Mouse (Mus musculus): ENCODE measurements around the gene Akr7a5. TPM values are rescaled to one million over a fixed set of nuclear protein-coding genes. Genes with fewer than 3 reads are reported as not detected.

Akr7a5 gene
- polyA plus RNA-seq, 1 experiment from 2014 or later, result 243 TPM

GRCm38 (mm10) chr4:139338145-139338544, 27.6 kb downstream of the Akr7a5 start:
- WGBS, result 52% methylated on average over 33 of the region's 33 CpGs

DNA sequence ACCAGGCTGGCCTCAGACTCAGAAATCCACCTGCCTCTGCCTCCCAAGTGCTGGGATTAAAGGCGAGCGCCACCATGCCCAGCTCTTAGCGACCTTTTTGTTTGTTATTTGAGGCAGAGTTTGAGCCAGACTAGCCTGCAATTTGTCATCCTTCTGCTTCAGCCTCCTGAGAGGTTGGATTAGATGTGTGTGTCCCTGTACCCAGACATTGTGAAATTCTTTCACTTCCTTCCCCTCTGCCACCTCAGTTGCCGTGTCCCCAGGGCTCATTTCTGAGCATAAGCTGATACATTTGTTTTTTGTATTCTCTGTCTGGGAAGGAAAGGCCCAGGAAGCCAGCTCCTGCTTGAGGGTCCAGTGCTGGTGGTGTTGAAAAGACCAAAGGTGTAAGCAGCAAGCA, 30.3 kb downstream of the Akr7a5 start:
- WGBS, result 71% methylated on average over 4 of the region's 4 CpGs
- Histone ChIP-seq H3K27me3 (replicated peaks; ENCODE audit: control insufficient read depth, insufficient read depth, low read length) (no peaks in the 10 kb centered on the region; the same call in 1 of the 2 replicates), H3K4me2 (ENCODE audit: low read depth, low read length) (no peak overlapping the region), H3K36me3 (ENCODE audit: control insufficient read depth, insufficient read depth, low read length) (no peaks in the 10 kb centered on the region), H3K9me3 (ENCODE audit: control insufficient read depth, low read length) (no peaks in the 10 kb centered on the region), H3K4me3 (ENCODE audit: low read length) (no peak overlapping the region), H3K27ac (ENCODE audit: low read length) (no peak overlapping the region), H3K9ac (ENCODE audit: low read depth, low read length) (no peak overlapping the region), H3K4me1 (ENCODE audit: control insufficient read depth, insufficient read depth, low read length) (0 out of 2 replicates have a peak, but pooled peaks cover 3% of the 10 kb centered on the region)
- no peak for ATAC-seq

More at GRCm38 (mm10) chr4:139338145-139338544, 27.6 kb downstream of the Akr7a5 start:
- H3K4me2 ChIP-seq (ENCODE audit: low read depth, low read length), result no peak overlapping the region
- H3K27ac ChIP-seq (ENCODE audit: low read length), result no peak overlapping the region
- ATAC-seq, result no peak
- no peak overlapping the region for H3K9ac ChIP-seq (ENCODE audit: low read depth, low read length)
- H3K27me3 ChIP-seq (replicated peaks; ENCODE audit: control insufficient read depth, insufficient read depth, low read length), result no peaks in the 10 kb centered on the region; the same call in 1 of the 2 replicates
- H3K9me3 ChIP-seq (ENCODE audit: control insufficient read depth, low read length), result no peaks in the 10 kb centered on the region
- H3K4me1 ChIP-seq (ENCODE audit: control insufficient read depth, insufficient read depth, low read length), result 0 out of 2 replicates have a peak, but pooled peaks cover 3% of the 10 kb centered on the region
- H3K4me3 ChIP-seq (ENCODE audit: low read length), result no peak overlapping the region
- no peaks in the 10 kb centered on the region for H3K36me3 ChIP-seq (ENCODE audit: control insufficient read depth, insufficient read depth, low read length)

DNA sequence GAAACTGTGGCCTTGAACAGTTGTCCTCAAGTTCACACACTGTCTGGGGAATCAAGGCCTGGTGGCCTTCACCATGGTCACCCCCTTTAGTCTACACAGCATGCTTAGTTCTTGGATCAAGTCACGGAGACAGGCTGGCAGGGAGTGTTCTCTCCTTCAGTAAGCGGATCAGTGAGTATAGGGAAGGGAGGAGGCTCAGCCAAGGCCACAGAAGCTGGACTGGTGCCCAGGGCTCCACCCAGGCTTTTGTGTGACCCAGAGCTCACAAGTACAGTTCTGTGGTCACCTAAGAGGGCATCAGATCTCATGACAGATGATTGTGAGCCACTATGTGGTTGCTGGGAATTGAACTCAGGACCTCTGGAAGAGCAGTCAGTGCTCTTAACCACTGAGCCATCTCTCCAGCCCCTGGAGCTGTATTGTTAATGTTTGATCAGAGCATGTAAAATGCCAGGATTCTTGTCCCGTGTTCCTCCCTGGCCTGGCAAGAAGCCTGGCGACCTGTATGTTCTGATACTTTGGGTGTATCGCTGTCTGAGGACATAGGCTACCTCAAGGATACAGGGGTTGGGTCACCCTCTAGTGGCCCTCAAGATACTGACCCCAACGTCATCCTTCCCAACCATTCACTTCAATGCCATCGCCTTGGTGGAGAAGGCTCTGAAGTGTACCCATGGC, 31.2 kb downstream of the Akr7a5 start:
- 76% methylated on average over 7 of the region's 7 CpGs for WGBS
- Histone ChIP-seq H3K9ac (ENCODE audit: low read depth, low read length) (no peak overlapping the region), H3K36me3 (ENCODE audit: control insufficient read depth, insufficient read depth, low read length) (no peaks in the 10 kb centered on the region), H3K4me1 (ENCODE audit: control insufficient read depth, insufficient read depth, low read length) (0 out of 2 replicates have a peak, but pooled peaks cover 3% of the 10 kb centered on the region), H3K9me3 (ENCODE audit: control insufficient read depth, low read length) (no peaks in the 10 kb centered on the region), H3K4me2 (ENCODE audit: low read depth, low read length) (no peak overlapping the region), H3K27me3 (replicated peaks; ENCODE audit: control insufficient read depth, insufficient read depth, low read length) (no peaks in the 10 kb centered on the region; the same call in 1 of the 2 replicates), H3K4me3 (ENCODE audit: low read length) (no peak overlapping the region), H3K27ac (ENCODE audit: low read length) (no peak overlapping the region)
- no peak for ATAC-seq

DNA sequence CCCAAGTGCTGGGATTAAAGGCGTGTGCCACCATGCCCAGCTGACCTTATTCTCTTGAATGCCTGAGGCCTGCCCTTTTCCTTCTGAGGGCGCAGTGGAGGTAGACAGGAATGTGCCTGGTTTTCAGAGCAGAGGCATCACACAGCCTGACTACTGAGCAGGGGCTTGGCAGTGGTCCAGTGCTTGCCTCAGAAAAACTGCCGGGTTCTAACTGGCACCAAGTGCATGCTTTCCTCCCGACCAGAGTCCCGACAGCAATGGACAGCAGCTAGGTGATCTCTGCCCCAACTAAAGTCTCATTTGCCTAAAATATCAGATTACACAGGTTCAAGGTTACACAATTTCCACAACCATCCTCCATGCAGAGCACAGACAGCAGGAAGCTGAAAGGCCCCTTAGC, 33.2 kb downstream of the Akr7a5 start:
- no peaks in the 10 kb centered on the region for H3K9me3 ChIP-seq (ENCODE audit: control insufficient read depth, low read length)
- WGBS, result 62% methylated on average over 5 of the region's 5 CpGs
- H3K4me2 ChIP-seq (ENCODE audit: low read depth, low read length), result no peak overlapping the region
- H3K4me1 ChIP-seq (ENCODE audit: control insufficient read depth, insufficient read depth, low read length), result no peaks in the 10 kb centered on the region
- ATAC-seq, result no peak
- H3K27ac ChIP-seq (ENCODE audit: low read length), result no peak overlapping the region
- H3K36me3 ChIP-seq (ENCODE audit: control insufficient read depth, insufficient read depth, low read length), result 0 out of 2 replicates have a peak, but pooled peaks cover 6% of the 10 kb centered on the region
- H3K4me3 ChIP-seq (ENCODE audit: low read length), result no peak overlapping the region
- H3K27me3 ChIP-seq (replicated peaks; ENCODE audit: control insufficient read depth, insufficient read depth, low read length), result no peaks in the 10 kb centered on the region
- H3K9ac ChIP-seq (ENCODE audit: low read depth, low read length), result no peak overlapping the region

DNA sequence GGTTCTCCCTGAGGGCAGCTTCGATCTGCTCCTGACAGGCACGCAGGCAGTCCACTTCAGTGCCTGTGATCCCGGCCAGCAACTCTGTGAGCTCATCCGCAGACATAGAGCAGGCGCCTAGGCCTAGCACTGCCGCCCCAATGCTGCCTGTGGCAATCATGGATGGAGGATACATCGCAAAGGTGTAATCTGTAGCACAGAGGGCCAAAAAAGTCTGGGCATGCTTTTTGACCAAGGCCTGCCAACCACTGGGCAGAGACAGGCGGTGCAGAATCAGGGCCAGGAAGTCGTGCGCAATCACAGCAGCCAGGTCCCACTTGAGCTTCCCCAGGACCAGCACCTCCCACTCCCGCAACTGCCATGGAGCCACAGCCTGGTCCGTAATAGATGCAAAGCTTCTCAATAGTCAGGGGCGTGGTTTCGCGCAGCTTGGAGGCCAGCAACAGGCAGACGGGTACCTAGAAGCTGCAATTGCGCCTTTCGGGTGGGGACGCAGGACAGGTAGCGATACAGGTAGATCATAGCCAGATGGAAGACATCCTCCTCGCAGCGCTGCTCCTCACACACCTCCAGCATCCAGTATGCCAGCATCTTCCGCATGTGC, 35.0 kb downstream of the Akr7a5 start:
- H3K4me3 ChIP-seq (ENCODE audit: low read length), result no peak overlapping the region
- no peaks in the 10 kb centered on the region for H3K9me3 ChIP-seq (ENCODE audit: control insufficient read depth, low read length)
- H3K27ac ChIP-seq (ENCODE audit: low read length), result no peak overlapping the region
- WGBS, result 78% methylated on average over 23 of the region's 23 CpGs
- no peak overlapping the region for H3K9ac ChIP-seq (ENCODE audit: low read depth, low read length)
- peaks cover 13% of the 10 kb centered on the region; the same call in 1 of the 2 replicates for H3K36me3 ChIP-seq (ENCODE audit: control insufficient read depth, insufficient read depth, low read length)
- H3K4me2 ChIP-seq (ENCODE audit: low read depth, low read length), result no peak overlapping the region
- no peaks in the 10 kb centered on the region for H3K27me3 ChIP-seq (replicated peaks; ENCODE audit: control insufficient read depth, insufficient read depth, low read length)
- ATAC-seq, result no peak
- peaks cover 2% of the 10 kb centered on the region; the same call in 1 of the 2 replicates for H3K4me1 ChIP-seq (ENCODE audit: control insufficient read depth, insufficient read depth, low read length)

DNA sequence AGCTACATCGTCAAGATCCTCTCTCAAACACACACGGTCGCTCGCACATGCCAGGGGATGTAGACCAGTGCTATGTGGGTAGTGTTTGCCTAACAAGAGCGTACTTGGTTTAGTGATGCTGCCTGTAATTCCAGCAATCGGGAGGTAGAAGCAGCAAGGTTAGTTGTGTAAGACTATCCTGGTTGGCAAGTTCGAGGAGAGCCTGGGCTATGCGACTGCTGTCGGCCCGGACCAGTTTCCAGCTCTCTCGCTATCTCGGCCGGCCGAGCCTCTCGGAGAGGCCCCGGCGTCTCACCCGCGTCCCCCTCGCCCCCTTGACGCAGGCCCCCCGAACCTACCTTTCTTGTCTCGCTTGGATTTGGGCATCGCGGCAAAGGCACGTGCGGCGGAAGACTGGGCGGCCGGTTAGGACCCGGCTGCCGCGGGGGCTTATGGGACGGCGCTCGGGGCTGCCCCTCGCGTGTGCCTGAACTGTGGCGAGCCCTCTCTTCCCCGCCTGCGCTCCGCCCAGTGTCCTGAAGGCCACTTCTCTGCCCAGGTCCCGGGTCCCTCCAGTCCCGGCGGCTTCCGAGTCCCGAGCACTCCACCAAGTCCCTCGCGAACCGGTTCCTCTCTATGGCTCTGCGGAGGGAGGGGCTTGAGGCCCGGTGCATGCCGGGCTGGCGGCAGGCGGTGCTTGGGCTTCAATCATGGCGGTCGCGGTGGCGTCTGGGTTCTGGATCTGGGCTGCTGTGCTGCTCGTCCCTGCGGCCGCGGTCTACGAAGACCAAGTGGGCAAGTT, 41.6 kb downstream of the Akr7a5 start, which contains the start of the genes Mrto4, Emc1 and Ubr4:
Mrto4 (minus strand) TSS at position 646 of the 781 bp plus-strand sequence.
Emc1 (plus strand) TSS at position 657 of the 781 bp plus-strand sequence.
Ubr4 (plus strand) TSS at position 679 of the 781 bp plus-strand sequence.
- WGBS, result under 1% methylated on average over 63 of the region's 64 CpGs
- H3K4me3 ChIP-seq (ENCODE audit: low read length), result peak within 1 kb of the TSS; percentile 82
- peaks cover 17% of the 10 kb centered on the region for H3K4me1 ChIP-seq (ENCODE audit: control insufficient read depth, insufficient read depth, low read length)
- peak; percentile 95 for ATAC-seq
- peaks cover 15% of the 10 kb centered on the region; the same call in 1 of the 2 replicates for H3K36me3 ChIP-seq (ENCODE audit: control insufficient read depth, insufficient read depth, low read length)
- peak within 1 kb of the TSS; percentile 98 for H3K27ac ChIP-seq (ENCODE audit: low read length)
- peak within 1 kb of the TSS; percentile 94 for H3K9ac ChIP-seq (ENCODE audit: low read depth, low read length)
- H3K4me2 ChIP-seq (ENCODE audit: low read depth, low read length), result peak within 1 kb of the TSS; percentile 75
- H3K9me3 ChIP-seq (ENCODE audit: control insufficient read depth, low read length), result no peaks in the 10 kb centered on the region
- H3K27me3 ChIP-seq (replicated peaks; ENCODE audit: control insufficient read depth, insufficient read depth, low read length), result no peaks in the 10 kb centered on the region

DNA sequence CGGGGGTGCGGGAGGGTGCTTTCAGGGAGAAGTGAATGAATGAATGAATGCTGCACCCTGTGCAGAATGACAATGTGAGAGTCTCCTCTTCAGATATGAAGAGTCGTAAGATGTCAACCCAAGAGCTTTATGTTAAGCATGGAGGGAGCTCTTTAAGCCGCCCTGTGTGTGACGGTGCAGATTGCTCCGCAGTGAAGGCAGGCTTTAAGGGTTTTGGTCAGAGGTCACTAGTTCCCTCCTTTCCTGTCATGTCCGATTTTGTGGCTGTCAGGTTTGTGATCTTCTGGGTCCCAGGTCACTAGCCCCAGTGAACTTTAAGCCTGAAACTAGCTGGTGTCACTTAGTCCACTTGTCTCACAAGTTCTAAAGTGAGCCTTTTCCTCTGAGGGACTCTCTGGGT, 42.3 kb downstream of the Akr7a5 start:
- ATAC-seq, result peak; percentile 58
- Histone ChIP-seq H3K9me3 (ENCODE audit: control insufficient read depth, low read length) (no peaks in the 10 kb centered on the region), H3K27ac (ENCODE audit: low read length) (peak overlapping the region; percentile 98; the same call in 1 of the 2 replicates), H3K36me3 (ENCODE audit: control insufficient read depth, insufficient read depth, low read length) (peaks cover 15% of the 10 kb centered on the region; the same call in 1 of the 2 replicates), H3K27me3 (replicated peaks; ENCODE audit: control insufficient read depth, insufficient read depth, low read length) (no peaks in the 10 kb centered on the region), H3K4me1 (ENCODE audit: control insufficient read depth, insufficient read depth, low read length) (peaks cover 17% of the 10 kb centered on the region), H3K9ac (ENCODE audit: low read depth, low read length) (peak overlapping the region; percentile 94), H3K4me3 (ENCODE audit: low read length) (peak overlapping the region; percentile 82), H3K4me2 (ENCODE audit: low read depth, low read length) (peak overlapping the region; percentile 75)
- WGBS, result 1% methylated on average over 7 of the region's 7 CpGs

DNA sequence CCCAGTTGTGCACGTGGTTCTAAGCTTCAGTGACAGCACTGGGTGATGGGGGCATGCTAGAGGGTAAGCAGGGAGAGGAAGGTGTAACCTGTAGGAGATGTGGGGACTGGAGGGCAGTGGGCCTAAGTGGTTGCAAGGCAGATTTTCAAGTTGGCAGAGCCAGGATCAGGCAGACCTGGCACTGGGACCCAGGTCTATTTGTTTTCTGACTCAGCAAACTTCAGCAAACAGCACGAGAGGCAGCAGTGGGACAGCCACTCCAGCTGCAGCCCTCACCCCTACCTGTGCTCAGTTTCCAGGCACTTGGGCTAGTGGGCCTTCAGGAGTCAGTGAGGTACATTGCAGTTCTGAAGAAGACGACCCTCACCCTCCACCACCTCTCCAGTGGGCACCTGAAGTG, 46.7 kb downstream of the Akr7a5 start:
- no peak overlapping the region for H3K27ac ChIP-seq (ENCODE audit: low read length)
- no peak for ATAC-seq
- peaks cover 4% of the 10 kb centered on the region for H3K4me1 ChIP-seq (ENCODE audit: control insufficient read depth, insufficient read depth, low read length)
- no peaks in the 10 kb centered on the region for H3K9me3 ChIP-seq (ENCODE audit: control insufficient read depth, low read length)
- H3K4me2 ChIP-seq (ENCODE audit: low read depth, low read length), result no peak overlapping the region
- no peak overlapping the region for H3K9ac ChIP-seq (ENCODE audit: low read depth, low read length)
- H3K4me3 ChIP-seq (ENCODE audit: low read length), result no peak overlapping the region
- H3K27me3 ChIP-seq (replicated peaks; ENCODE audit: control insufficient read depth, insufficient read depth, low read length), result no peaks in the 10 kb centered on the region
- 89% methylated on average over 3 of the region's 3 CpGs for WGBS
- peaks cover 15% of the 10 kb centered on the region; the same call in 1 of the 2 replicates for H3K36me3 ChIP-seq (ENCODE audit: control insufficient read depth, insufficient read depth, low read length)

All from intestine, embryonic 16.5 days (tissue).